Mouse (Mus musculus) embryo, embryonic 9.5 days (tissue): ENCODE measurements around the gene Ncl.
"Not testable (repeated sequence)": the region's sequence is repeated elsewhere in the genome, so short reads cannot be mapped to it uniquely, and the experiment has no call there.

ENCODE experiments used
- DNase-seq: peaks from one replicate; pipeline ENCODE4 v3.0.0-alpha.2; 2017; ENCODE audit errors: extremely low spot score

Gene Ncl

DNA sequence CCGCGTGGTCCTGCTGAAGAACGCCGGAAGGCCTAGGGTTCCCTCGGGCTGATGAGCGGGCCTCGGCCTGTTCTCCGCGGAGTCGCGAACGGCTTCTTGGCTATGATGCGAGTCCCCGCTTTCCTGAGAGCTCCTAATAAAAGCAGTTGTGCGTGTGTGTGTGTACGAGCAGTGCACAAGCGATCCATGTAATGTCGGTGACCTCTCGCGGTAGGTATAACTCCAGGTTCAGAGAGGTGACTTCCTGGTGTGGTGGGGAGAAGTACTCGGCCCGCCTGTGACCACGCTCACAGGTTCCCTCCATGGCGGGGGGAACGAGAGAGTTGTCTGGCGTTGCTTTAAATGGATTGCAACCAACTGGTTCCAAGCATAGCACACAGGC, 589 bp upstream of the Ncl start:
- DNase-seq, result no peak

DNA sequence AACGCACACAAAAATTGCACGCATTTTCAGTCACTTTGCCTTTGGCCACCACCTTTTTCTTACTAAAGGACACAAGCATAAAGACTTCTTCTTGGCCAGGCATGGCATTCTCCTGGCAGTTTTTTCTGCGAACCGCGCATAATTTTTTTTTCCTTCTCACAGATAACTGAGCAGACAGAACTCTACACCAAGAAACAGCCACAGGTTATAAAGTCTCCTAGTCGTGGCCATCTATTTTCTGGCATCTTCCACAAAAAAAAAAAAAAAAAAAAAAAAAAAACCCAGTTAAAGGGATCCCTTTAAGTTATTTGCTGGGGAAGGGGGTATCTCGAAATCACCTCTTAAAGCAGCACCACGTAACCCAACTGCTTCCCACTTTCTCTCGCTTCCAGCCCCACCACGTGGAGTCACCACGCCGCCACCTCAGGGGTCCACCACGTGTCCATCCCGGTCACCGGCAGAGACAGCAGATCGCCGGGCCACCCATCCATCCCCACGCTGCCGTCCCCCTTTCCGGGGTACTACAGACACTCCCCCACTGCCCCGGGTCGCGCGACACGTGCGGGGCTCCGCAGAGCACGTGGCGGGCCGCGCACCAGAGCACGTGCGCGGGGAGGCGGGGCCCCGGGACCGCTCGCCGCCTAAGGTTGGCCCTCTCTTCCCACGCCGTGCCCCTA, 833 bp downstream of the Ncl start:
- no peak for DNase-seq

DNA sequence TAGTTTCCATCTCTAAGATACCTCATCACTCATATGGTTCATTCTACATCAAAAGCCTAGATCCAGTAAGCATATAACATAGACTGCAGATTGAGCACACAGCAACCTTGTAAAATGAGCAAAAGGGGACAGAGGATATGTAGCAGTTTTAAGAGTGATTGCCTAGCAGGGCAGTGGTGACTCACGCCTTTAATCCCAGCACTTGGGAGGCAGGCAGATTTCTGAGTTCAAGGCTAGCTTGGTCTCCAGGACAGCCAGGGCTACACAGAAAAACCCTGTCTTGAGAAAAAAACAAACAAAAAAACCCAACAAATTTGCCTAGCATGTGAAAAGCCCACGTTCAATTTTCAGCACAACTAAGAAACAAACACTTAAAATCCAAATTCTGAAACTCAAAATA, 5.0 kb downstream of the Ncl start:
- DNase-seq, result no peak

GRCm38 (mm10) chr1:86350576-86350975, 8.6 kb downstream of the Ncl start:
- DNase-seq, result no peak

DNA sequence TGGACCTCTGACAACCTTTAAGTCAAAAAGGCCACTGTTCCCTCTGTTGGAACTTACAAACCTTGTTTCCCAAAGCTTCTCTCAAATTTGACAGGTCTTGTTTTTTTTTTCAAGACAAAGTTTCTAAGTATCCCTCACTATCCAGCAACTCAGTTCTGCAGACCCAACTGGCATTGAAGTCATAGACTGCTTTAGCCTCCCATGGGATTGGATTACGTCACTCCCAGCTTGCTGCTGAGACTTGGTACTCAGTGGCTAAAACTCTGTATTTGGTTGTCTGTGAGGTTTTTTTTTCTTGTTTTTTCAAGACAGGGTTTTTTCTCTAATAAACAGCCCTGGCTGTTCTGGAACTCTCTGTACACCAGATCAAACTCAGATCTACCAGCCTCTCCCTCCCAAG, 9.5 kb downstream of the Ncl start:
- no peak for DNase-seq

- DNase-seq, result no peak
These were observed 10.0 kb downstream of the Ncl start for GRCm38 (mm10) chr1:86349201-86349600.

GRCm38 (mm10) chr1:86348801-86349200, 10.4 kb downstream of the Ncl start:
- no peak for DNase-seq

GRCm38 (mm10) chr1:86348083-86348482, 11.1 kb downstream of the Ncl start:
- DNase-seq, result peak; percentile 20

DNA sequence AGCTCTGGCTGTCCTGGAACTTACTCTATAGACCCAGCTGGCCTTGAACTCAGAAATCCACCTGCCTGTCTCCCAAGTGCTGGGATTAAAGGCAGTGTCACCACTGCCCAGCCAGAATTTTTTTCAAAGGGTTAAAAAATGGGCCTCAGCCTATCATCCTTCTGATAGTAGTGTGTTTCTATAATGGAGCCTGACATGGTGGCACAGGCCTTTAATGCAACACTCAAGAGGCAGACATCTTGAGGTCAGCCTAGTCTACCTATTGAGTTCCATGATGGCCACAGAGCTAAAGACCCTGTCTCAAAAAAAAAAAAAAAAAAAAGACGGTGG, 11.5 kb downstream of the Ncl start:
- DNase-seq, result peak; percentile 32

DNA sequence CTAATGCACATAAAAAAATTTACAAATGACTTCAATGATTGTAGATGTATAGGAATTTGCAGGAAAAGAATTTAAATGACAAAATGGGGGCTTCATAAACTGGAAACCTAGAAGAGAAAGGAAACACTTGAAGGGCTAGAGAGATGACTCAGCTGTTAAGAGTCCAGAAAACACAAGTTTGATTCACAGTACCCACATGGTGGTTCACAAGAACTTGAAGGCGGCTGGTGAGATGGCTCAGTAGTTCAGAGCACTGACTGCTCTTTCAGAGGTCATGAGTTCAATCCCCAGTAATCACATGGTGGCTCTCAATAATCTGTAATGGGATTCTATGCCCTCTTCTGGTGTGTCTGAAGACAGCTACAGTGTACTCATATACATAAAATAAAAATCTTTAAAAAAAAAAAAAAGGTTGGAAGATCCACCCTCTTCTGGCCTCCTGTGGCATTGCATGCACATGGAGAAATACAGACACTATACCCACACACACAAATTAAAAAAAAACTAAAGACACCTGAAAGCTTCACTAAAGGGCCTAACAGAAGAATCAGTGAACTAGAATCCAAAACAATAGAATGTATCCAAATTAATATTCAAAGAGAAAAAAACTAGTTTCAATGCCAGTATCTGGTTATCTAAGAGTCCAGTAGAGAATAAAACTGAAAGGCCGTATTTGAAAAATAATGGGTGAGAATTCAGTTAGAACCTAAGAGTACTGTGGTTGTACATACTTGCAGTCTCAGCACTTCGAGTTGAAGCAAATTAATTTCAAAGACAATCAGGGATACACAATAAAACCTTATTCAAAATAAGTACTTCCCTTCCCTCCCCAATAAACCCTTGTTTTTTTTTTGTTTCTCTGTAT, 12.1 kb downstream of the Ncl start:
- no peak for DNase-seq

DNA sequence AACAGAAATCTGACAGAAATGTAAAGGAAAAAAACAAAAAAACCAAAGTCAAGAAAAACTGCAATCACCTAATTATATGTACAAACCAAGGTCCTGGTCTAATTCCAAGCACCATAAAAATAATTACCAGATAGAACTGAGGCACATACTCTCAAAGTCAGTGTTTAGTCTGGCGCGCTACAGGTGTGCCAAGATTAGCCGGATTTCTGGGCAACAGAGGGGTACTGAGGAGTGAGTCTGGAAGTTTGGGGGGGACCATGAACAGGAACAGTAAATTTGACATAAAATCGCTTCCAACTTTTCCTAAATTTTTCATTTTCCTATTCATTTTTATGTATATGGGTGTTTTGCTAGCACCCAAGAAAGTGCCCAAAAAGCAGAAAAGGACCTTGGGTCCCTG, 13.2 kb downstream of the Ncl start:
- DNase-seq, result no peak

DNA sequence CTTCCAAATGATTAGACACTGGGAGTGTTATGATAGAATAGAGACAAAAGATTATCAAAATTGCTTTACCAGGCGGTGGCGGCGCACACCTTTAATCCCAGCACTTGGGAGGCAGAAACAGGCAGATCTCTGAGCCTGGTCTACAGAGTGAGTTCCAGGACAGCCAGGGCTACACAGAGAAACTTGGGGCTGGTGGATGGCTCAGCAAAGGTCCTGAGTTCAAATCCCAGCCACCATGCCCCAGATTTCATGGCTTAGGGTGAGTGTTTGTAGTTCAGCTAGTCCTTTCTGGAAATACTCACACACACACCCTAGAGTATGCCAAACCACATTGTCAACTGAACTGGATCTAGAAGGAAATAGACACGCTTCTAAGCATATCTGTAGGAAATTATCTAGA, 14.1 kb downstream of the Ncl start:
- no peak for DNase-seq

GRCm38 (mm10) chr1:86343969-86344861, 15.0 kb downstream of the Ncl start:
- no peak for DNase-seq

DNA sequence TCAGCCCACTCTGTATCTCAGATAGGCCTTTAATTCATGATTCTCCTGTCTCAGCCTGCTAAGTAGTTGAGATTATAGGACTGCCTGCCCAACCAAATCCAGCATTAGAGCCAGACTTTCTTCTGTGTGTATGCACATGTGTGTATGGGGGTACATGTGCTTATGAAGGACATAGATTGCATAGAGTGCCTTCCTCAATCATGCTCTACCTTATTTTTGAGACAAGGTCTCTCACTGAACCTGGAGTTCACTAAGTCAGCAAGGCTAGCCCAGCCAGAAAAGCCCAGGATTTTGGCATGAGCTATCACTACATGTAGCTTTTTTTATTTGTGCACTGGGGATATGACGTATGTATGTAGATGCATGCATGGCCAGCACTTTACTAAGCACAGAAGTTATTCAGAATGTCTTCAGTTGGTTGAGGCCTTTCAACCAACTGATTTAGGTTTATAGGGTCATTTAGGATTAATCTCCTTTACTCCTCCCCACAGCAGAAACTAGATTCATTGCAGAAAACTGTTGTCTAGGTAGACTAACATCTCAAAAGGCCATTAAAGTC, 16.0 kb downstream of the Ncl start:
- no peak for DNase-seq

- DNase-seq, result no peak
These were observed 16.8 kb downstream of the Ncl start for GRCm38 (mm10) chr1:86342371-86342770.

DNA sequence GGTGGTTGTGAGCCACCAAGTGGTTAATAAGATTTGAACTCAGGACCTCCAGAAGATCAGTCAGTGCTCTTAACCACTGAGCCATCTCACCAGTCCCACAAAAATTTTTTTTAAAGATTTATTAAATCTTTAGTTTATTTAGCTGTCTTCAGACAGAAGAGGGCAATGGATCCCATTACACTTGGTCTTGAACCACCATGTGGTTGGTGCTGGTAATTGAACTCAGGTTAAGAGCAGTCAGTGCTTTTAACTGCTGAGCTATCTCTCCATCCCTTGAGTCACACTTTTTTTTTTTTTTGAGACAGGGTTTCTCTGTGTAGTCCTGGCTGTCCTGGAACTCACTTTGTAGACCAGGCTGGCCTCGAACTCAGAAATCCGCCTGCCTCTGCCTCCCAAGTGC, 18.1 kb downstream of the Ncl start:
- not testable (repeated sequence) for DNase-seq

- DNase-seq, result peak; percentile 81
These were observed 19.9 kb downstream of the Ncl start for GRCm38 (mm10) chr1:86339156-86339812.

DNA sequence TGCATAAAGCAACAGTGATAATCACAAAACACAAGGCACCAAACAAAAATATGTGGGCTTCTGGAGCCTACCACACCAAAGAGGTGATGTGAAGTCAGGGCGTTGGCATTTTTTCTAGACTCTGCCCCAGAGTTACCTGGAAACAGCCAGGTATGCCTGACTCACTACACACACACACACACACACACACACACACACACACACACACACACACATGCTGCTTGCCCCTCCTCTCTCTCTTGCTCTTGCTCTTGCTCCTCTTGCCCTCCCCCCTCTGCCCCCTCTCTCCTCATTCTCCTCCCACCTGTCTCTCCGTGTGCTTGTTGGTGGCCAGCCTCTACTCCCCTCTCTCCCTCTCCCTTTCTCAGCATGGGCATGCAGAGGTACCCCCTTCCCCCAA, 22.9 kb downstream of the Ncl start:
- DNase-seq, result no peak

DNA sequence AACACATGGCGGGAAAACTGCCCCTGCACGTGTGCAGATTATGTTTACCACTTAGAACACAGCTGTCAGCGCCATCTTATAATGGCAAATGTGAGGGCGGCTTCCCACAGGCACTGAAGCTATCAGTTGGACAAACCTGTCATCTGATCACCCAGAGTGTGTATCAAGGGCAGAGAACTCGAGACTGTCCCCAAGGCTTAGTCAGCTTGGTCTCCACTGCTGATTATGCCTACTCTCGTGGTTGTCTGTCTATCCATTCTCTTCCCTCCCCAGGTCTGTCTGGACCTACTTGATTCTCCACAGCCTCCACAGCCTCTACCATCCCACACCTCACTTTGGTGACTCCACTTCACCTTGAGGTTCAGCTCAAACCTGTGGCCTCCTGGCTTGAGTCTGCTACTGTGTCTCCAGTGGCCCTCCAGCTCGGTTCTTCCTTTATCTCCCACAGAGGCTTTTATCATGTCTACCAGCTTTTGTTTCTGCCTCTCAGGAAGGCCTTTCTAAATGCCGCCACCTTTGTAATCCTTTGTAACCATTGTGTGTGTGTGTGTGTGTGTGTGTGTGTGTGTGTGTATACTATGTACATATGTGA, 38.3 kb downstream of the Ncl start:
- DNase-seq, result no peak

DNA sequence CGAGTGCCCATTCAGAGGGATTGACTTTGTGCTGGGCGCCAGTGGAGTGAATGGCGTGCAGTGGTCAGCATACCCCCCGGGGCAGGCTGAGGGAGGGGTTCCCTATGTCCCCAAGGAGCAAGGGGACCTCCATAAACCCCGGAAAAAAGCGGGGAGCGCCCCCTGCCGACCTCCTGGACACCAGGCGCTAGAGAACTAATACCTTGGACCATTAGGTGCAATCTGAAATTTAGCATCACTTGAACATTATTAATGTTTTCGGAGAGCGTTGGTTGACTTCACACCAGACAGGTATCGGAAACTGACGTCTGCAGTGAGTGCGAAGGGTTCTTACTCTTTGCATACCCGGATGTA, 45.5 kb downstream of the Ncl start:
- DNase-seq, result no peak

- DNase-seq, result no peak
These were observed 46.0 kb downstream of the Ncl start for GRCm38 (mm10) chr1:86313096-86313771.
